8 mouse cellular contexts compared by ENCODE assay signal in the genomic region with DNA sequence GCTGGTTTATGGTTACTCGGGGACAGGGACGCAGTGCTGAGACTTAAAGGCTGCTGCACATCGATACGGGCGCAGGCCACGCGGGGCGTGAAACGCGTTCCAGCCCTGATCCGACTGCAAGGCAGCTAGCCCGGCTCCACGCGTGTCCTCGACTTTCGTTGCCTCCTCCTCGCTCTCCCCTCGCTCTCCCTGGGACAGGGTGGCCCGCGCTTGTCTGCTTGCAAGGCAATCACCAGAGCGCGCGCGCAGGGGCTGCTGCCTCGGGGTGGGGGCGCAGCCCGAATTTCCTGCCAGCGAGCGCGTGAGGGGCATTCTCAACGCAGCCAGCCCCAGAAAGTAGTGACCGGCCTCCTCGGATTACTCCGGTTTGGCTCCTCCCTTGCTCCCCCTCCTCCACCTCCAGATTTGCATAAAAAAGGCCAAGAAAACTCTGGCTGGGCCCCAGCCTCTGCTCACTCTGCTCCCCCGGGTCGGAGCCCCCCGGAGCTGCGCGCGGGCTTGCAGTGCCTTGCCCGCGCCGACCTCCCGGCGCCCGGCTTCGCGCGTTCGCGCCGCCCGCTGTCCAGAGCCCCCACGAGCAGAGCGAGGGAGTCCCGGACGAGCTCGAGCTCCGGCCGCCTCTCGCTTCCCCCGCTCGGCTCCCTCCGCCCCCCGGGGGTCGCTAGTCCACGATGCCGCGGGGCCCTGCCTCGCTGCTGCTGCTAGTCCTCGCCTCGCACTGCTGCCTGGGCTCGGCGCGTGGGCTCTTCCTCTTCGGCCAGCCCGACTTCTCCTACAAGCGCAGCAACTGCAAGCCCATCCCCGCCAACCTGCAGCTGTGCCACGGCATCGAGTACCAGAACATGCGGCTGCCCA. TPM values are rescaled to one million over a fixed set of nuclear protein-coding genes. Genes with fewer than 3 reads are reported as not detected.
DNase-seq lines count a peak whose midpoint lies in the region; ATAC-seq and TF ChIP-seq lines count a peak whose summit lies in the region.

Sfrp2 (plus strand) TSS at position 451 of the 855 bp plus-strand sequence.

- H3K4me1 ChIP-seq in ES-E14 (ENCODE audit: control insufficient read depth in 2 of 2, insufficient read depth in 2 of 2, low read length in 2 of 2, poor library complexity in 1 of 2), result peaks cover 0 to 14% of the 10 kb centered on the region in 2 experiments; a peak in 1 of 4 replicates
- H3K4me1 ChIP-seq in embryonic fibroblast, embryonic 13.5 days (ENCODE audit: control insufficient read depth, insufficient read depth, low read length), result no peaks in the 10 kb centered on the region
- H3K4me1 ChIP-seq in hindbrain, embryonic 10.5 days (replicated peaks), result peaks cover 72% of the 10 kb centered on the region
- H3K4me1 ChIP-seq in limb, embryonic 14.5 days (ENCODE audit: control insufficient read depth, insufficient read depth, low read length), result peaks cover 33% of the 10 kb centered on the region
- H3K4me1 ChIP-seq in neural tube, embryonic 14.5 days (ENCODE audit: control insufficient read depth, insufficient read depth, low read length), result peaks cover 11% of the 10 kb centered on the region; the same call in 1 of the 2 replicates

- H3K9ac ChIP-seq in ES-E14 (ENCODE audit: insufficient read depth, low read depth, low read length, poor library complexity, severe bottlenecking), result peak within 1 kb of the TSS; percentile 68
- H3K9ac ChIP-seq in limb, embryonic 14.5 days (ENCODE audit: low read depth, low read length, severe bottlenecking), result peak within 1 kb of the TSS; percentile 86
- peak within 1 kb of the TSS; percentile 63 for H3K9ac ChIP-seq in neural tube, embryonic 14.5 days (replicated peaks; ENCODE audit: low read depth, low read length)

- peak; percentile 82 for ATAC-seq in limb, embryonic 14.5 days (ENCODE audit: low FRiP score, low read depth)
- peak; percentile 67 for ATAC-seq in neural tube, embryonic 14.5 days (ENCODE audit: low read depth)

- no peak for TF ChIP-seq POLR2A in embryonic fibroblast, embryonic 13.5 days (IDR thresholded peaks at IDR 0.05; ENCODE audit: low read depth, low read length)
- TF ChIP-seq POLR2A in limb, embryonic 14.5 days (IDR thresholded peaks at IDR 0.05; ENCODE audit: borderline replicate concordance, extremely low read depth, insufficient read depth, insufficient read length), result 0 out of 2 replicates have a peak, but pooled peaks have one; percentile 38

- no peak for TF ChIP-seq CTCF in embryonic fibroblast, embryonic 13.5 days (IDR thresholded peaks at IDR 0.05; ENCODE audit: borderline replicate concordance, insufficient read depth, low read length)

- peak; percentile 24 to 61 for DNase-seq in cerebellum, postnatal 4 days (ENCODE audit: low spot score in 2 of 2)
- DNase-seq in cerebellum, postnatal 36 days, result no peak
- no peak for DNase-seq in ES-E14 (ENCODE audit: low read depth, low spot score)
- peak; percentile 91 for DNase-seq in hindbrain, embryonic 10.5 days (ENCODE audit: low spot score)
- peak; percentile 87 for DNase-seq in limb, embryonic 14.5 days (ENCODE audit: low spot score)
- DNase-seq in yolk sac, embryonic 10.5 days (ENCODE audit: low spot score), result peak; percentile 79

- peak within 1 kb of the TSS; percentile 91 for H3K4me2 ChIP-seq in limb, embryonic 14.5 days (replicated peaks; ENCODE audit: low read depth, low read length, severe bottlenecking)
- peak within 1 kb of the TSS; percentile 98 for H3K4me2 ChIP-seq in neural tube, embryonic 14.5 days (ENCODE audit: low read depth, low read length)

- H3K27me3 ChIP-seq in hindbrain, embryonic 10.5 days (ENCODE audit: insufficient read depth, poor library complexity, severe bottlenecking), result peaks cover 41% of the 10 kb centered on the region
- H3K27me3 ChIP-seq in limb, embryonic 14.5 days (ENCODE audit: control insufficient read depth, insufficient read depth, low read length), result no peaks in the 10 kb centered on the region
- H3K27me3 ChIP-seq in neural tube, embryonic 14.5 days (ENCODE audit: control insufficient read depth, insufficient read depth, low read length), result no peaks in the 10 kb centered on the region

- H3K4me3 ChIP-seq in ES-E14 (ENCODE audit: insufficient read depth in 1 of 2, low read depth in 1 of 2, low read length in 2 of 2, poor library complexity in 1 of 2, severe bottlenecking in 1 of 2), result peak within 1 kb of the TSS; percentile 65 to 75
- H3K4me3 ChIP-seq in embryonic fibroblast, embryonic 13.5 days (ENCODE audit: insufficient read depth, low read length), result peak within 1 kb of the TSS; percentile 38
- peak within 1 kb of the TSS; percentile 79 for H3K4me3 ChIP-seq in hindbrain, embryonic 10.5 days
- H3K4me3 ChIP-seq in limb, embryonic 14.5 days (replicated peaks; ENCODE audit: low read length), result peak within 1 kb of the TSS; percentile 64
- peak within 1 kb of the TSS; percentile 51 for H3K4me3 ChIP-seq in neural tube, embryonic 14.5 days (ENCODE audit: low read depth, low read length)

- in situ Hi-C loops in ES-E14 (cut with MboI; ENCODE audit: low sequenced_read_pairs in 2 of 2, unreplicated experiment in 2 of 2), result loop anchor here in 1 of 2 experiments (25.0 kb wide), 1 partner anchor 479 kb away; no protein-coding TSS in a partner anchor

- H3K36me3 ChIP-seq in ES-E14 (ENCODE audit: control insufficient read depth, insufficient read depth, low read length, poor library complexity, severe bottlenecking), result peaks cover 8% of the 10 kb centered on the region; the same call in 1 of the 2 replicates
- H3K36me3 ChIP-seq in hindbrain, embryonic 10.5 days, result peaks cover 24% of the 10 kb centered on the region
- H3K36me3 ChIP-seq in limb, embryonic 14.5 days (ENCODE audit: control insufficient read depth, insufficient read depth, low read length), result peaks cover 16% of the 10 kb centered on the region
- H3K36me3 ChIP-seq in neural tube, embryonic 14.5 days (ENCODE audit: control insufficient read depth, insufficient read depth, low read length), result no peaks in the 10 kb centered on the region

- H3K27ac ChIP-seq in ES-E14 (ENCODE audit: insufficient read depth, low read depth, low read length, poor library complexity, severe bottlenecking), result no peak within 1 kb of the TSS
- no peak within 1 kb of the TSS for H3K27ac ChIP-seq in embryonic fibroblast, embryonic 13.5 days (ENCODE audit: insufficient read depth, low read length)
- peak within 1 kb of the TSS; percentile 94 for H3K27ac ChIP-seq in hindbrain, embryonic 10.5 days
- H3K27ac ChIP-seq in limb, embryonic 14.5 days (replicated peaks; ENCODE audit: low read depth, low read length), result peak within 1 kb of the TSS; percentile 85
- peak within 1 kb of the TSS; percentile 44; the same call in 1 of the 2 replicates for H3K27ac ChIP-seq in neural tube, embryonic 14.5 days (ENCODE audit: low read depth, low read length)

- under 1% methylated on average over 82 of the region's 82 CpGs for WGBS in hindbrain, embryonic 10.5 days
- under 1% methylated on average over 78 of the region's 82 CpGs for WGBS in limb, embryonic 14.5 days
- under 1% methylated on average over 82 of the region's 82 CpGs for WGBS in neural tube, embryonic 14.5 days

- H3K9me3 ChIP-seq in ES-E14 (ENCODE audit: control insufficient read depth, insufficient read depth, low read depth, low read length), result no peaks in the 10 kb centered on the region
- H3K9me3 ChIP-seq in hindbrain, embryonic 10.5 days, result no peaks in the 10 kb centered on the region
- no peaks in the 10 kb centered on the region for H3K9me3 ChIP-seq in limb, embryonic 14.5 days (ENCODE audit: control insufficient read depth, low read length)
- no peaks in the 10 kb centered on the region for H3K9me3 ChIP-seq in neural tube, embryonic 14.5 days (ENCODE audit: control insufficient read depth, low read length)

TF ChIP-seq in ES-E14, 5 proteins besides CTCF, POLR2A, EP300 and RAD21:
- TF ChIP-seq CHD2 (IDR thresholded peaks at IDR 0.05; ENCODE audit: low read depth, low read length) (no peak), MAFK (IDR thresholded peaks at IDR 0.05; ENCODE audit: insufficient read depth, low read depth, low read length) (no peak), ZNF384 (IDR thresholded peaks at IDR 0.05; ENCODE audit: low read depth, low read length) (no peak), ZC3H11A (IDR thresholded peaks at IDR 0.05; ENCODE audit: borderline replicate concordance, low read depth, low read length) (no peak), HCFC1 (IDR thresholded peaks at IDR 0.05; ENCODE audit: borderline replicate concordance, insufficient read depth, low read length) (no peak)

RNA-seq across cellular contexts. Expression of gene Sfrp2, which starts in this region (rescaled TPM):
- 29.5 and 65.4 TPM in 2 replicates for total RNA-seq in ES-E14 (2012; rRNA removed)
- 2.4 and 49.9 TPM in 2 replicates for polyA plus RNA-seq in embryonic fibroblast, embryonic 13.5 days (2011; ENCODE audit: insufficient read length, low read depth, missing spikeins)
- polyA plus RNA-seq in hindbrain, embryonic 10.5 days (2016; fragmentation: Nextera tagmentation; extraction: Ambion mirVana), result 166 and 251 TPM in 2 replicates
- polyA plus RNA-seq in limb, embryonic 14.5 days (2012; rRNA removed), result 446 and 655 TPM in 2 replicates
- polyA plus RNA-seq in limb, embryonic 14.5 days (2014; fragmentation: Nextera tagmentation; extraction: Ambion mirVana), result 328 and 398 TPM in 2 replicates
- polyA plus RNA-seq in neural tube, embryonic 14.5 days (2014; fragmentation: Nextera tagmentation; extraction: Ambion mirVana), result 63.4 and 67.1 TPM in 2 replicates

Comparison
In these comparisons a context has a peak if more than half of its experiments do, and no peak if none do; other contexts are left out.
1. DNase-seq: peak in cerebellum, postnatal 4 days (2 of 2), hindbrain, embryonic 10.5 days (single experiment), limb, embryonic 14.5 days (single experiment) and yolk sac, embryonic 10.5 days (single experiment); none in cerebellum, postnatal 36 days (0 of 2) and ES-E14 (single experiment).
2. H3K27ac ChIP-seq: peak in hindbrain, embryonic 10.5 days (single experiment), limb, embryonic 14.5 days (single experiment) and neural tube, embryonic 14.5 days (single experiment); none in ES-E14 (single experiment) and embryonic fibroblast, embryonic 13.5 days (single experiment).
3. Peak in every context shown above with its lines, with median percentiles within 50 percentile points of each other: H3K4me3 ChIP-seq and H3K9ac ChIP-seq.